Mouse (Mus musculus): ENCODE data around the gene Rps16. TPM values are rescaled to one million over a fixed set of nuclear protein-coding genes. Genes with fewer than 3 reads are reported as not detected.
A peak's percentile ranks its signal among the peaks of the same experiment; 100 is the strongest.

The Rps16 gene
- total RNA-seq, 1 experiment: 1,678 TPM

- TF ChIP-seq ZC3H11A (IDR thresholded peaks at IDR 0.05; ENCODE audit: borderline replicate concordance, low read depth, low read length) (no peak), ZNF384 (IDR thresholded peaks at IDR 0.05; ENCODE audit: low read depth, low read length) (no peak), CHD2 (IDR thresholded peaks at IDR 0.05; ENCODE audit: low read depth, low read length) (no peak), HCFC1 (IDR thresholded peaks at IDR 0.05; ENCODE audit: borderline replicate concordance, insufficient read depth, low read length) (no peak), MAFK (IDR thresholded peaks at IDR 0.05; ENCODE audit: insufficient read depth, low read depth, low read length) (no peak)
- H3K36me3 ChIP-seq (ENCODE audit: control insufficient read depth, insufficient read depth, low read length, poor library complexity, severe bottlenecking): peaks cover 69% of the 10 kb centered on the region
Measured at GRCm38 (mm10) chr7:28328260-28328659, 22.2 kb upstream of the Rps16 start.

GRCm38 (mm10) chr7:28334534-28334933, 15.9 kb upstream of the Rps16 start:
- Histone ChIP-seq H3K36me3 (ENCODE audit: control insufficient read depth, insufficient read depth, low read length, poor library complexity, severe bottlenecking) (peaks cover 33% of the 10 kb centered on the region), H3K4me3 (ENCODE audit: insufficient read depth in 1 of 2, low read depth in 1 of 2, low read length in 2 of 2, poor library complexity in 1 of 2, severe bottlenecking in 1 of 2) (no peak overlapping the region), H3K4me1 (ENCODE audit: control insufficient read depth in 2 of 2, insufficient read depth in 2 of 2, low read length in 2 of 2, poor library complexity in 1 of 2) (peaks cover 0 to 10% of the 10 kb centered on the region in 2 experiments; a peak in 1 of 4 replicates), H3K9ac (ENCODE audit: insufficient read depth, low read depth, low read length, poor library complexity, severe bottlenecking) (no peak overlapping the region), H3K9me3 (ENCODE audit: control insufficient read depth, insufficient read depth, low read depth, low read length) (no peaks in the 10 kb centered on the region), H3K27ac (ENCODE audit: insufficient read depth, low read depth, low read length, poor library complexity, severe bottlenecking) (no peak overlapping the region)
- in situ Hi-C loops (cut with MboI; ENCODE audit: low sequenced_read_pairs in 2 of 2, unreplicated experiment in 2 of 2): no loop called here
- no peak for DNase-seq (ENCODE audit: low read depth, low spot score)
- TF ChIP-seq HCFC1 (IDR thresholded peaks at IDR 0.05; ENCODE audit: borderline replicate concordance, insufficient read depth, low read length): no peak
- TF ChIP-seq ZC3H11A (IDR thresholded peaks at IDR 0.05; ENCODE audit: borderline replicate concordance, low read depth, low read length): no peak
- no peak for TF ChIP-seq MAFK (IDR thresholded peaks at IDR 0.05; ENCODE audit: insufficient read depth, low read depth, low read length)
- no peak for TF ChIP-seq ZNF384 (IDR thresholded peaks at IDR 0.05; ENCODE audit: low read depth, low read length)

More at GRCm38 (mm10) chr7:28328260-28328659, 22.2 kb upstream of the Rps16 start:
- no peak overlapping the region for H3K4me3 ChIP-seq (ENCODE audit: insufficient read depth in 1 of 2, low read depth in 1 of 2, low read length in 2 of 2, poor library complexity in 1 of 2, severe bottlenecking in 1 of 2)
- no peaks in the 10 kb centered on the region for H3K9me3 ChIP-seq (ENCODE audit: control insufficient read depth, insufficient read depth, low read depth, low read length)
- in situ Hi-C loops (cut with MboI; ENCODE audit: low sequenced_read_pairs in 2 of 2, unreplicated experiment in 2 of 2): no loop called here
- peaks cover 0 to 12% of the 10 kb centered on the region in 2 experiments; a peak in 1 of 4 replicates for H3K4me1 ChIP-seq (ENCODE audit: control insufficient read depth in 2 of 2, insufficient read depth in 2 of 2, low read length in 2 of 2, poor library complexity in 1 of 2)
- no peak overlapping the region for H3K27ac ChIP-seq (ENCODE audit: insufficient read depth, low read depth, low read length, poor library complexity, severe bottlenecking)
- no peak for DNase-seq (ENCODE audit: low read depth, low spot score)
- no peak overlapping the region for H3K9ac ChIP-seq (ENCODE audit: insufficient read depth, low read depth, low read length, poor library complexity, severe bottlenecking)

GRCm38 (mm10) chr7:28335471-28335870, 15.0 kb upstream of the Rps16 start:
- Histone ChIP-seq H3K4me1 (ENCODE audit: control insufficient read depth in 2 of 2, insufficient read depth in 2 of 2, low read length in 2 of 2, poor library complexity in 1 of 2) (peaks cover 0 to 6% of the 10 kb centered on the region in 2 experiments; a peak in 2 of 4 replicates), H3K27ac (ENCODE audit: insufficient read depth, low read depth, low read length, poor library complexity, severe bottlenecking) (no peak overlapping the region), H3K9me3 (ENCODE audit: control insufficient read depth, insufficient read depth, low read depth, low read length) (no peaks in the 10 kb centered on the region), H3K4me3 (ENCODE audit: insufficient read depth in 1 of 2, low read depth in 1 of 2, low read length in 2 of 2, poor library complexity in 1 of 2, severe bottlenecking in 1 of 2) (no peak overlapping the region), H3K9ac (ENCODE audit: insufficient read depth, low read depth, low read length, poor library complexity, severe bottlenecking) (0 out of 2 replicates have a peak overlapping the region, but pooled peaks have one; percentile 5), H3K36me3 (ENCODE audit: control insufficient read depth, insufficient read depth, low read length, poor library complexity, severe bottlenecking) (peaks cover 23% of the 10 kb centered on the region)
- in situ Hi-C loops (cut with MboI; ENCODE audit: low sequenced_read_pairs in 2 of 2, unreplicated experiment in 2 of 2): no loop called here
- DNase-seq (ENCODE audit: low read depth, low spot score): no peak
- TF ChIP-seq HCFC1 (IDR thresholded peaks at IDR 0.05; ENCODE audit: borderline replicate concordance, insufficient read depth, low read length): no peak
- no peak for TF ChIP-seq ZNF384 (IDR thresholded peaks at IDR 0.05; ENCODE audit: low read depth, low read length)
- no peak for TF ChIP-seq CHD2 (IDR thresholded peaks at IDR 0.05; ENCODE audit: low read depth, low read length)
- TF ChIP-seq MAFK (IDR thresholded peaks at IDR 0.05; ENCODE audit: insufficient read depth, low read depth, low read length): no peak
- no peak for TF ChIP-seq ZC3H11A (IDR thresholded peaks at IDR 0.05; ENCODE audit: borderline replicate concordance, low read depth, low read length)

- Histone ChIP-seq H3K4me1 (ENCODE audit: control insufficient read depth in 2 of 2, insufficient read depth in 2 of 2, low read length in 2 of 2, poor library complexity in 1 of 2) (peaks cover 0 to 12% of the 10 kb centered on the region in 2 experiments; a peak in 3 of 4 replicates), H3K36me3 (ENCODE audit: control insufficient read depth, insufficient read depth, low read length, poor library complexity, severe bottlenecking) (peaks cover 10% of the 10 kb centered on the region; the same call in 1 of the 2 replicates), H3K9me3 (ENCODE audit: control insufficient read depth, insufficient read depth, low read depth, low read length) (no peaks in the 10 kb centered on the region), H3K4me3 (ENCODE audit: insufficient read depth in 1 of 2, low read depth in 1 of 2, low read length in 2 of 2, poor library complexity in 1 of 2, severe bottlenecking in 1 of 2) (peak within 1 kb of the TSS; percentile 71 to 87), H3K9ac (ENCODE audit: insufficient read depth, low read depth, low read length, poor library complexity, severe bottlenecking) (peak within 1 kb of the TSS; percentile 98), H3K27ac (ENCODE audit: insufficient read depth, low read depth, low read length, poor library complexity, severe bottlenecking) (peak within 1 kb of the TSS; percentile 95)
- peak; percentile 98 for DNase-seq (ENCODE audit: low read depth, low spot score)
- in situ Hi-C loops (cut with MboI; ENCODE audit: low sequenced_read_pairs in 2 of 2, unreplicated experiment in 2 of 2): no loop called here
- TF ChIP-seq CHD2 (IDR thresholded peaks at IDR 0.05; ENCODE audit: low read depth, low read length) (peak; percentile 99), MAFK (IDR thresholded peaks at IDR 0.05; ENCODE audit: insufficient read depth, low read depth, low read length) (no peak), HCFC1 (IDR thresholded peaks at IDR 0.05; ENCODE audit: borderline replicate concordance, insufficient read depth, low read length) (peak; percentile 90)
Measured at GRCm38 (mm10) chr7:28338108-28338998, 12.1 kb upstream of the Rps16 start, which contains the start of gene Supt5. Gene Supt5 (minus strand): TSS chr7:28338746.
